Mouse (Mus musculus) olfactory bulb, adult 2 months (tissue): ENCODE measurements around the gene Arhgap40. TPM values are rescaled to one million over a fixed set of nuclear protein-coding genes. Genes with fewer than 3 reads are reported as not detected.

Experiments used
- H3K27ac ChIP-seq: fragments of 200-500 bp; 2 replicates; pipeline ENCODE4 v1.5.1; 2012; ENCODE audit warnings: low read depth, low read length; ENCODE audit not compliant: insufficient read depth
- H3K4me1 ChIP-seq: fragments of 200-500 bp; 2 replicates; pipeline ENCODE4 v1.6.1; 2012; ENCODE audit warnings: low read length; ENCODE audit not compliant: control insufficient read depth, insufficient read depth
- H3K4me3 ChIP-seq: fragments of 200-500 bp; 2 replicates; pipeline ENCODE4 v1.5.1; 2012; ENCODE audit warnings: mild to moderate bottlenecking, low read depth, low read length, moderate library complexity; ENCODE audit not compliant: insufficient read depth
- CTCF ChIP-seq: fragments of 200-500 bp; IDR thresholded peaks from 2 replicates; pipeline ENCODE4 v1.5.1; 2012; ENCODE audit warnings: low read depth, mild to moderate bottlenecking, low read length, moderate library complexity; ENCODE audit not compliant: insufficient read depth
- POLR2A ChIP-seq: fragments of 200-500 bp; IDR thresholded peaks from 2 replicates; pipeline ENCODE4 v1.6.1; 2012; ENCODE audit warnings: mild to moderate bottlenecking, low read depth, low read length, moderate library complexity; ENCODE audit not compliant: insufficient read depth
- WGBS: fragments of 180-500 bp; shearing (Covaris S2); methylation state at CpG from one replicate; pipeline ENCODE4 v1.1.7; 2018; 5-methylcytosine and 5-hydroxymethylcytosine counted together
- polyA plus RNA-seq: library from polyadenylated mRNA; stranded (reverse); fragments of >200 nt; gene quantifications from 2 replicates; pipeline ENCODE4 v1.2.4, GENCODE M21; 2012; ENCODE audit warnings: low replicate concordance; ENCODE audit not compliant: missing spikeins, insufficient read depth, insufficient read length

Arhgap40 gene
- not detected in 2 replicates for polyA plus RNA-seq

- WGBS, result 85% methylated on average over 10 of the region's 10 CpGs
- no peak within 1 kb of the TSS for H3K27ac ChIP-seq
- no peak for TF ChIP-seq CTCF
- no peak for TF ChIP-seq POLR2A
- no peaks in the 10 kb centered on the region for H3K4me1 ChIP-seq
- no peak within 1 kb of the TSS for H3K4me3 ChIP-seq
Measured at GRCm38 (mm10) chr2:158512528-158512927, at the start of gene Arhgap40. Arhgap40 (plus strand) TSS chr2:158512796.

- Histone ChIP-seq H3K4me3 (no peak overlapping the region), H3K4me1 (peaks cover 2% of the 10 kb centered on the region), H3K27ac (no peak overlapping the region)
- 29% methylated on average over 1 of the region's 1 CpGs for WGBS
- TF ChIP-seq CTCF (no peak), POLR2A (no peak)
Measured at GRCm38 (mm10) chr2:158474159-158474558, 38.4 kb upstream of the Arhgap40 start.

- Histone ChIP-seq H3K4me3 (no peak overlapping the region), H3K4me1 (peaks cover 2% of the 10 kb centered on the region), H3K27ac (no peak overlapping the region)
- 46% methylated on average over 3 of the region's 3 CpGs for WGBS
- TF ChIP-seq POLR2A, result no peak
- TF ChIP-seq CTCF, result no peak
Measured at GRCm38 (mm10) chr2:158477640-158478039, 35.0 kb upstream of the Arhgap40 start.

GRCm38 (mm10) chr2:158498457-158498856, 14.1 kb upstream of the Arhgap40 start:
- no peak overlapping the region for H3K4me3 ChIP-seq
- WGBS, result 83% methylated on average over 5 of the region's 5 CpGs
- H3K4me1 ChIP-seq, result peaks cover 10% of the 10 kb centered on the region; the same call in 1 of the 2 replicates
- TF ChIP-seq POLR2A (no peak), CTCF (no peak)
- no peak overlapping the region for H3K27ac ChIP-seq

GRCm38 (mm10) chr2:158501836-158502812, 10.5 kb upstream of the Arhgap40 start, which contains the start of gene Adig:
Adig (plus strand) TSS chr2:158502612.
- TF ChIP-seq POLR2A (no peak), CTCF (no peak)
- WGBS, result 82% methylated on average over 11 of the region's 11 CpGs
- Histone ChIP-seq H3K27ac (no peak within 1 kb of the TSS), H3K4me1 (peaks cover 10% of the 10 kb centered on the region; the same call in 1 of the 2 replicates), H3K4me3 (no peak within 1 kb of the TSS)

- TF ChIP-seq POLR2A (no peak), CTCF (no peak)
- H3K4me1 ChIP-seq, result peaks cover 10% of the 10 kb centered on the region; the same call in 1 of the 2 replicates
- WGBS, result 73% methylated on average over 7 of the region's 7 CpGs
- no peak overlapping the region for H3K4me3 ChIP-seq
- H3K27ac ChIP-seq, result no peak overlapping the region
Measured at GRCm38 (mm10) chr2:158503226-158503625, 9.4 kb upstream of the Arhgap40 start.

GRCm38 (mm10) chr2:158503671-158504070, 8.9 kb upstream of the Arhgap40 start:
- TF ChIP-seq POLR2A (no peak), CTCF (no peak)
- no peak overlapping the region for H3K4me3 ChIP-seq
- WGBS, result 55% methylated on average over 4 of the region's 4 CpGs
- no peak overlapping the region for H3K27ac ChIP-seq
- H3K4me1 ChIP-seq, result peaks cover 10% of the 10 kb centered on the region; the same call in 1 of the 2 replicates

GRCm38 (mm10) chr2:158506475-158506874, 6.1 kb upstream of the Arhgap40 start:
- TF ChIP-seq POLR2A (no peak), CTCF (no peak)
- Histone ChIP-seq H3K4me3 (no peak overlapping the region), H3K4me1 (no peaks in the 10 kb centered on the region), H3K27ac (no peak overlapping the region)
- 78% methylated on average over 5 of the region's 5 CpGs for WGBS

GRCm38 (mm10) chr2:158507046-158507445, 5.5 kb upstream of the Arhgap40 start:
- no peaks in the 10 kb centered on the region for H3K4me1 ChIP-seq
- TF ChIP-seq CTCF (no peak), POLR2A (no peak)
- no peak overlapping the region for H3K27ac ChIP-seq
- H3K4me3 ChIP-seq, result no peak overlapping the region
- WGBS, result 96% methylated on average over 10 of the region's 10 CpGs
